Mouse (Mus musculus) heart, postnatal 14 days (tissue): Measurements from ENCODE around the gene Hp1bp3. TPM values are rescaled to one million over a fixed set of nuclear protein-coding genes. Genes with fewer than 3 reads are reported as not detected.

ENCODE experiments used
- DNase-seq, 2 experiments: peaks; one replicate each; pipeline ENCODE4 v3.0.0; 2021 to 2022
- intact Hi-C: fragments of 180-260 bp; cut with DNase I; formaldehyde crosslinking; loops from one replicate; pipeline ENCODE4 v1.15.1; 2025
- total RNA-seq, 2 experiments: library from RNA; stranded (reverse); gene quantifications; 2 replicates each; pipeline ENCODE4 v1.2.3; 2021

The Hp1bp3 gene
- total RNA-seq, 2 experiments from 2014 or later = 77.5 to 83.0 TPM

GRCm38 (mm10) chr4:138293261-138293948 is 77.3 kb downstream of the Hp1bp3 start:
- intact Hi-C loops = no loop called here
- no peak for DNase-seq

GRCm38 (mm10) chr4:138293949-138294550 is 78.0 kb downstream of the Hp1bp3 start:
- intact Hi-C loops = no loop called here

More at GRCm38 (mm10) chr4:138293949-138294550, 78.0 kb downstream of the Hp1bp3 start:
- no peak for DNase-seq

Other genes starting within 250 kb of the Hp1bp3 start
- 10 to 100 TPM; 58.6 to 59.5 TPM for gene Eif4g3, start 223.3 kb upstream of the Hp1bp3 start, total RNA-seq
- gene Sh2d5, start 34.1 kb downstream of the Hp1bp3 start, total RNA-seq = under 1 TPM; 0.07 to 0.50 TPM
- gene Kif17, start 34.1 kb downstream of the Hp1bp3 start, total RNA-seq = under 1 TPM; 0.12 TPM
- gene Ddost, start 88.4 kb downstream of the Hp1bp3 start, total RNA-seq = 10 to 100 TPM; 65.7 to 69.2 TPM
- gene Pink1, start 110.0 kb downstream of the Hp1bp3 start, total RNA-seq = 100 to 1,000 TPM; 367 to 392 TPM
- 1 to 10 TPM; 2.1 to 2.2 TPM for gene Cda, start 151.7 kb downstream of the Hp1bp3 start, total RNA-seq
- gene Fam43b, start 180.2 kb downstream of the Hp1bp3 start, total RNA-seq = not detected
- 10 to 100 TPM; 70.0 to 72.5 TPM for gene Mul1, start 218.4 kb downstream of the Hp1bp3 start, total RNA-seq
- gene Camk2n1, start 238.0 kb downstream of the Hp1bp3 start, total RNA-seq = 1 to 10 TPM; 8.4 to 8.7 TPM